Mouse (Mus musculus) gastrocnemius, postnatal 36 days (tissue): ENCODE measurements at regions not wholly inside any gene's neighbourhood (a gene's known extent, or its start where the extent isn't known, plus 50 kb on each side); places are given as distances from the start of the nearest gene placed in this dataset.
A peak's percentile ranks its signal among the peaks of the same experiment; 100 is the strongest.

Experiments
- DNase-seq, 2 experiments: peaks; one replicate each; pipeline ENCODE4 v3.0.0; 2022
- intact Hi-C: fragments of 180-260 bp; cut with DNase I; formaldehyde crosslinking; loops from one replicate; pipeline ENCODE4 v1.15.1; 2025

GRCm38 (mm10) chr17:79497629-79498028 is 114.0 kb upstream of the Rmdn2 start:
- intact Hi-C loops = no loop called here
- DNase-seq = no peak

GRCm38 (mm10) chr17:79498321-79498720 is 113.3 kb upstream of the Rmdn2 start:
- no peak for DNase-seq
- intact Hi-C loops = no loop called here

- no peak for DNase-seq
- intact Hi-C loops = no loop called here
Observed at GRCm38 (mm10) chr17:79501031-79501474, 110.6 kb upstream of the Rmdn2 start.

GRCm38 (mm10) chr17:79501926-79502325 is 109.7 kb upstream of the Rmdn2 start:
- no peak for DNase-seq
- intact Hi-C loops = no loop called here

GRCm38 (mm10) chr17:79503037-79503436 is 108.6 kb upstream of the Rmdn2 start:
- no peak for DNase-seq
- intact Hi-C loops = no loop called here

- DNase-seq = no peak
- intact Hi-C loops = no loop called here
Observed at GRCm38 (mm10) chr17:79504209-79504608, 107.5 kb upstream of the Rmdn2 start.

GRCm38 (mm10) chr17:79505565-79505964 is 106.1 kb upstream of the Rmdn2 start:
- no peak for DNase-seq
- intact Hi-C loops = no loop called here

GRCm38 (mm10) chr17:79509281-79509680 is 102.4 kb upstream of the Rmdn2 start:
- DNase-seq = peak in 1 of 2 experiments; percentile 7

GRCm38 (mm10) chr17:79509957-79510710 is 101.5 kb upstream of the Rmdn2 start:
- intact Hi-C loops = no loop called here
- DNase-seq = no peak

More at GRCm38 (mm10) chr17:79509281-79509680, 102.4 kb upstream of the Rmdn2 start:
- intact Hi-C loops = no loop called here

- no peak for DNase-seq
- intact Hi-C loops = no loop called here
Observed at GRCm38 (mm10) chr17:79511218-79511617, 100.4 kb upstream of the Rmdn2 start.

- intact Hi-C loops = no loop called here
- DNase-seq = no peak
Observed at GRCm38 (mm10) chr17:79514076-79514475, 97.6 kb upstream of the Rmdn2 start.

GRCm38 (mm10) chr17:79518185-79518584 is 93.5 kb upstream of the Rmdn2 start:
- intact Hi-C loops = loop anchor here (5.0 kb wide), 1 partner anchor 406 kb away; no protein-coding TSS in a partner anchor
- DNase-seq = no peak

GRCm38 (mm10) chr17:79518696-79519095 is 93.0 kb upstream of the Rmdn2 start:
- no peak for DNase-seq
- intact Hi-C loops = loop anchor here (5.0 kb wide), 1 partner anchor 406 kb away; no protein-coding TSS in a partner anchor

- intact Hi-C loops = loop anchor here (5.0 kb wide), 1 partner anchor 407 kb away; no protein-coding TSS in a partner anchor
Observed at GRCm38 (mm10) chr17:79519356-79519755, 92.3 kb upstream of the Rmdn2 start.

GRCm38 (mm10) chr17:79520283-79520682 is 91.4 kb upstream of the Rmdn2 start:
- intact Hi-C loops = no loop called here

More at GRCm38 (mm10) chr17:79519356-79519755, 92.3 kb upstream of the Rmdn2 start:
- no peak for DNase-seq

GRCm38 (mm10) chr17:79521691-79522090 is 90.0 kb upstream of the Rmdn2 start:
- intact Hi-C loops = no loop called here
- no peak for DNase-seq

More at GRCm38 (mm10) chr17:79520283-79520682, 91.4 kb upstream of the Rmdn2 start:
- no peak for DNase-seq

GRCm38 (mm10) chr17:79523230-79523629 is 88.4 kb upstream of the Rmdn2 start:
- intact Hi-C loops = no loop called here
- DNase-seq = no peak

GRCm38 (mm10) chr17:79527391-79527790 is 84.3 kb upstream of the Rmdn2 start:
- intact Hi-C loops = no loop called here
- DNase-seq = no peak

GRCm38 (mm10) chr17:79536549-79536948 is 75.1 kb upstream of the Rmdn2 start:
- intact Hi-C loops = no loop called here
- DNase-seq = no peak

GRCm38 (mm10) chr17:79538789-79539188 is 72.9 kb upstream of the Rmdn2 start:
- DNase-seq = no peak
- intact Hi-C loops = no loop called here

- intact Hi-C loops = no loop called here
- DNase-seq = no peak
Observed at GRCm38 (mm10) chr17:79540038-79540437, 71.6 kb upstream of the Rmdn2 start.

GRCm38 (mm10) chr17:79540511-79540910 is 71.2 kb upstream of the Rmdn2 start:
- intact Hi-C loops = no loop called here

More at GRCm38 (mm10) chr17:79540511-79540910, 71.2 kb upstream of the Rmdn2 start:
- DNase-seq = no peak
